Mouse (Mus musculus) E14TG2a.4 (cell line): ENCODE measurements around the gene Glod4.

ENCODE experiments used
- H3K27me3 ChIP-seq: 2 replicates; pipeline ENCODE4 v1.6.1; 2014; ENCODE audit warnings: low read length, control low read depth; ENCODE audit not compliant: insufficient read depth
- H3K36me3 ChIP-seq: 2 replicates; pipeline ENCODE4 v1.6.1; 2014; ENCODE audit warnings: low read length, control low read depth; ENCODE audit not compliant: insufficient read depth
- H3K4me1 ChIP-seq: replicated peaks from 2 replicates; pipeline ENCODE4 v1.6.1; 2014; ENCODE audit warnings: low read depth, low read length, control low read depth
- H3K4me3 ChIP-seq: replicated peaks from 2 replicates; pipeline ENCODE4 v1.5.1; 2014; ENCODE audit warnings: mild to moderate bottlenecking, low read length
- H3K9me3 ChIP-seq: 2 replicates; pipeline ENCODE4 v1.6.1; 2014; ENCODE audit warnings: low read length, control low read depth
- CTCF ChIP-seq: conservative IDR thresholded peaks from 2 replicates; pipeline ENCODE4 v1.5.1; 2014; ENCODE audit warnings: low read length
- NANOG ChIP-seq: IDR thresholded peaks from 2 replicates; pipeline ENCODE4 v1.6.1; 2014; ENCODE audit warnings: borderline replicate concordance, low read length, mixed read lengths
- POU5F1 ChIP-seq: IDR thresholded peaks from 2 replicates; pipeline ENCODE4 v1.6.1; 2014; ENCODE audit warnings: low read length, borderline replicate concordance

Gene Glod4

GRCm38 (mm10) chr11:76201761-76202674, 41.5 kb downstream of the Glod4 start:
- Histone ChIP-seq H3K4me3 (peak overlapping the region; percentile 95), H3K4me1 (peaks cover 17% of the 10 kb centered on the region), H3K9me3 (no peaks in the 10 kb centered on the region), H3K27me3 (peaks cover 42% of the 10 kb centered on the region), H3K36me3 (peaks cover 16% of the 10 kb centered on the region; the same call in 1 of the 2 replicates)
- TF ChIP-seq NANOG (no peak), POU5F1 (no peak), CTCF (no peak)

GRCm38 (mm10) chr11:76196977-76197469, 46.5 kb downstream of the Glod4 start:
- Histone ChIP-seq H3K36me3 (no peaks in the 10 kb centered on the region), H3K4me1 (peaks cover 21% of the 10 kb centered on the region), H3K27me3 (peaks cover 18% of the 10 kb centered on the region), H3K9me3 (no peaks in the 10 kb centered on the region), H3K4me3 (no peak overlapping the region)
- no peak for TF ChIP-seq CTCF
- TF ChIP-seq POU5F1: no peak
- TF ChIP-seq NANOG: no peak

GRCm38 (mm10) chr11:76196275-76196976, 47.1 kb downstream of the Glod4 start:
- H3K27me3 ChIP-seq: peaks cover 14% of the 10 kb centered on the region
- TF ChIP-seq NANOG (no peak), POU5F1 (no peak), CTCF (no peak)
- H3K4me1 ChIP-seq: peaks cover 18% of the 10 kb centered on the region
- H3K9me3 ChIP-seq: no peaks in the 10 kb centered on the region
- H3K4me3 ChIP-seq: no peak overlapping the region
- H3K36me3 ChIP-seq: no peaks in the 10 kb centered on the region

- TF ChIP-seq NANOG (no peak), POU5F1 (no peak), CTCF (no peak)
- H3K36me3 ChIP-seq: no peaks in the 10 kb centered on the region
- H3K27me3 ChIP-seq: no peaks in the 10 kb centered on the region; the same call in 1 of the 2 replicates
- no peaks in the 10 kb centered on the region for H3K4me1 ChIP-seq
- H3K9me3 ChIP-seq: no peaks in the 10 kb centered on the region
- no peak overlapping the region for H3K4me3 ChIP-seq
Measured at GRCm38 (mm10) chr11:76186908-76187307, 56.6 kb downstream of the Glod4 start.

GRCm38 (mm10) chr11:76183745-76184144, 59.8 kb downstream of the Glod4 start:
- Histone ChIP-seq H3K36me3 (no peaks in the 10 kb centered on the region), H3K4me3 (no peak overlapping the region), H3K9me3 (no peaks in the 10 kb centered on the region), H3K4me1 (peaks cover 8% of the 10 kb centered on the region), H3K27me3 (no peaks in the 10 kb centered on the region)
- TF ChIP-seq POU5F1 (no peak), NANOG (no peak), CTCF (no peak)

GRCm38 (mm10) chr11:76180146-76180540, 63.4 kb downstream of the Glod4 start:
- H3K9me3 ChIP-seq: no peaks in the 10 kb centered on the region
- no peaks in the 10 kb centered on the region for H3K27me3 ChIP-seq
- H3K4me3 ChIP-seq: peak overlapping the region; percentile 97
- peaks cover 15% of the 10 kb centered on the region for H3K4me1 ChIP-seq
- TF ChIP-seq CTCF (no peak), POU5F1 (no peak), NANOG (no peak)
- H3K36me3 ChIP-seq: peaks cover 12% of the 10 kb centered on the region

- TF ChIP-seq POU5F1: no peak
- no peak for TF ChIP-seq NANOG
- TF ChIP-seq CTCF: no peak
- peaks cover 12% of the 10 kb centered on the region for H3K36me3 ChIP-seq
- peak within 1 kb of the TSS; percentile 97 for H3K4me3 ChIP-seq
- no peaks in the 10 kb centered on the region for H3K9me3 ChIP-seq
- no peaks in the 10 kb centered on the region for H3K27me3 ChIP-seq
- peaks cover 15% of the 10 kb centered on the region for H3K4me1 ChIP-seq
Measured at GRCm38 (mm10) chr11:76179495-76180145, 63.9 kb downstream of the Glod4 start, which contains the start of the genes Vps53 and Fam57a. Vps53 (minus strand) TSS chr11:76179647. Fam57a (plus strand) TSS chr11:76179671.
